Mouse (Mus musculus) megakaryocyte, embryonic 14.5 days (primary cell): ENCODE data around the gene Mxra7. TPM values are rescaled to one million over a fixed set of nuclear protein-coding genes. Genes with fewer than 3 reads are reported as not detected.

Experiments
- H3K27me3 ChIP-seq: replicated peaks from 2 replicates; pipeline ENCODE3; 2012; ENCODE audit warnings: inconsistent platforms
- H3K36me3 ChIP-seq: replicated peaks from 2 replicates; pipeline ENCODE3; 2012; ENCODE audit warnings: low read length, inconsistent platforms, mixed read lengths
- H3K4me1 ChIP-seq: 2 replicates; pipeline ENCODE4 v1.6.1; 2012; ENCODE audit warnings: inconsistent platforms
- H3K4me3 ChIP-seq: replicated peaks from 2 replicates; pipeline ENCODE3; 2012; ENCODE audit warnings: moderate library complexity, mild to moderate bottlenecking, inconsistent platforms
- H3K9me3 ChIP-seq: 2 replicates; pipeline ENCODE4 v1.6.1; 2012; ENCODE audit warnings: inconsistent platforms
- FLI1 ChIP-seq: IDR thresholded peaks from 2 replicates; pipeline ENCODE4 v1.6.1; 2012; ENCODE audit warnings: low read length, inconsistent platforms, mixed read lengths
- GATA1 ChIP-seq: IDR thresholded peaks from 3 replicates; pipeline ENCODE4 v1.6.1; 2012; ENCODE audit warnings: mixed read lengths, low read length, inconsistent platforms, borderline replicate concordance
- polyA plus RNA-seq: library from polyadenylated mRNA; stranded (reverse); fragments of >175 nt; gene quantifications from 2 replicates; pipeline ENCODE4 v1.2.3, GENCODE M21; 2012; ENCODE audit warnings: low replicate concordance; ENCODE audit not compliant: insufficient read depth

Gene Mxra7
- polyA plus RNA-seq, 1 experiment, result not detected

DNA sequence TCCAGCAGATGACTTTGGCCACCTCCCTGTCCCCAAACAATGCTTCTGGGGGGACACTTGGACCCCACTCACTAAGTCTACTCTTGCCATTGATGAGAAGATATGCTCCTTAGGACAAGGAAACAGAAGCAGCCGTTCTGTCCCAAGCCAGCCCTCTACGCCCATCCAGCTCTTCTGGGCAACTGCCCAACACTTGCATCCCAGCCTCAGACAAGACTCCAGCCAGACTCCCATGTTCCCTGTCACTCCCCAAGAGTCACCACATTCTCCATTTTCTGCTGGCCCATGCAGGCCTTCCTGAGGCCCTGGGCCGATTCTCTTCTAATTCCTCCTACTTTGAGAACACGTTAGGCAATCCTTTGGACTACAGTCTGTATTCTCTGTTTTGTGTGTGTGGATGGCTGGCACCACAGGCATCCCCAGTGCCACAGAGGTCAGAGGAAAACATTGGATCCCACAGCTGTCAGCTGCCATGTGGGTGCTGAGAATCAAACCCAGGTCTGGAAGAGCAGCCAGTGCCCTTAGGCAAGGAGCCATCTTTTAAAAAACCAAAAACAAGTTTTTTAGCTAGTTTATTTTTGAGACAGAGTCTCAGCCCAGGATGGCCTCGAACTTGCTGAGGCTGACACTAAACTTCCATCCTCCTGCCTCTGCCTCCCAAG lies 7.8 kb downstream of the Mxra7 start:
- no peaks in the 10 kb centered on the region for H3K9me3 ChIP-seq
- no peak overlapping the region for H3K4me3 ChIP-seq
- H3K36me3 ChIP-seq, result no peaks in the 10 kb centered on the region
- peaks cover 73% of the 10 kb centered on the region for H3K27me3 ChIP-seq
- no peak for TF ChIP-seq GATA1
- TF ChIP-seq FLI1, result no peak
- H3K4me1 ChIP-seq, result peaks cover 18% of the 10 kb centered on the region

- no peaks in the 10 kb centered on the region for H3K36me3 ChIP-seq
- peaks cover 23% of the 10 kb centered on the region for H3K4me1 ChIP-seq
- peaks cover 84% of the 10 kb centered on the region for H3K27me3 ChIP-seq
- no peaks in the 10 kb centered on the region for H3K9me3 ChIP-seq
- no peak overlapping the region for H3K4me3 ChIP-seq
- TF ChIP-seq GATA1 (no peak), FLI1 (no peak)
These were observed 9.1 kb downstream of the Mxra7 start for GRCm38 (mm10) chr11:116818722-116819121.

DNA sequence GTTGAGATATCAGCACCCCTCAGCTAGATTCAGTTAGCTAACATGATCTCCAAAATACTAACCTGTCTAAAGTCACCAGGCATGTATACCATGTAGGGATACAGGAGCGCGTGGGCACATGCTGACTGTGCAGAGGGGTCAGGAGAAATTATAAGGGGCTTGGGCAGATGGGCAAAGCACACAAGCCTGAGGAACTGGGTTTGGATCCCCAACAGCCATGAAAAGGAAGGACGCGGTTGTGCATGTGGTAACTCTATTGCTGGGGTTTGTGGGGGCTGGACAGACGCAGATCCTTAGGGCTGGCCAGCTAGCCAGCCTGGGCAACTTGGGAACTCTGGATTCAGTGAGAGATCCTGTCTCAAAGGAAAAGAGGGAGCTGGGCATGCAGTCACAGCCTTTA lies 10.3 kb downstream of the Mxra7 start:
- no peaks in the 10 kb centered on the region for H3K9me3 ChIP-seq
- TF ChIP-seq GATA1, result no peak
- no peak for TF ChIP-seq FLI1
- H3K4me3 ChIP-seq, result no peak overlapping the region
- peaks cover 90% of the 10 kb centered on the region for H3K27me3 ChIP-seq
- H3K36me3 ChIP-seq, result no peaks in the 10 kb centered on the region
- peaks cover 26% of the 10 kb centered on the region for H3K4me1 ChIP-seq

GRCm38 (mm10) chr11:116816769-116817168 lies 11.1 kb downstream of the Mxra7 start:
- H3K27me3 ChIP-seq, result peaks cover 86% of the 10 kb centered on the region
- H3K4me1 ChIP-seq, result peaks cover 25% of the 10 kb centered on the region
- H3K4me3 ChIP-seq, result no peak overlapping the region

DNA sequence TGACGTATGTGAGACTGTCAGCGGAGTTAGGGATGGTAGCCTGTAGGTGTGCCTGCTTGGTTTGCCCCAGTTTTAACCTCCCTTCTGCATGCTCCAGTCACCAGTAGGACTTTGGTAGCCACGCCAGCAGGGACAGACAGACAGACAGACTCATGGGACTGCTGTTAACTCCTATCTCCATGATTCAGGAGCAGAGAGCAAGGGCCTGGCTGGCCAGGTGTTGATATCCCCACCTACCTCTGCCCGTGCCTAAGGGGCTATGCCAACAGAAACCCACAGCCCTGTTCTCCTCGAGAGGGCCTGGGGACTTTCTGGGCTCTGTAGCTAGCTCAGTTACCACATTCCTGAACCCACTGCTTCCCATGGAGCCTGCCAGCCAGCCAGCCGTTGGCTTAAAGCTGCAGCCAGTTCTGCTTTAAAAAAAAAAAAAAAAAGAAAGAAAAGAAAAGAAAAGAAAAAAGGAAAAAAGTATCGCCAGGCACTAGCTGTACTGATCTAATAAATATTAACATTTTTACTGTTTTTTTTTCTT lies 12.9 kb downstream of the Mxra7 start:
- TF ChIP-seq GATA1 (no peak), FLI1 (no peak)
- H3K9me3 ChIP-seq, result no peaks in the 10 kb centered on the region
- H3K36me3 ChIP-seq, result no peaks in the 10 kb centered on the region
- no peak overlapping the region for H3K4me3 ChIP-seq
- H3K4me1 ChIP-seq, result peaks cover 23% of the 10 kb centered on the region
- peaks cover 89% of the 10 kb centered on the region for H3K27me3 ChIP-seq

More at GRCm38 (mm10) chr11:116816769-116817168, 11.1 kb downstream of the Mxra7 start:
- no peak for TF ChIP-seq GATA1
- TF ChIP-seq FLI1, result no peak
- H3K36me3 ChIP-seq, result no peaks in the 10 kb centered on the region
- no peaks in the 10 kb centered on the region for H3K9me3 ChIP-seq

DNA sequence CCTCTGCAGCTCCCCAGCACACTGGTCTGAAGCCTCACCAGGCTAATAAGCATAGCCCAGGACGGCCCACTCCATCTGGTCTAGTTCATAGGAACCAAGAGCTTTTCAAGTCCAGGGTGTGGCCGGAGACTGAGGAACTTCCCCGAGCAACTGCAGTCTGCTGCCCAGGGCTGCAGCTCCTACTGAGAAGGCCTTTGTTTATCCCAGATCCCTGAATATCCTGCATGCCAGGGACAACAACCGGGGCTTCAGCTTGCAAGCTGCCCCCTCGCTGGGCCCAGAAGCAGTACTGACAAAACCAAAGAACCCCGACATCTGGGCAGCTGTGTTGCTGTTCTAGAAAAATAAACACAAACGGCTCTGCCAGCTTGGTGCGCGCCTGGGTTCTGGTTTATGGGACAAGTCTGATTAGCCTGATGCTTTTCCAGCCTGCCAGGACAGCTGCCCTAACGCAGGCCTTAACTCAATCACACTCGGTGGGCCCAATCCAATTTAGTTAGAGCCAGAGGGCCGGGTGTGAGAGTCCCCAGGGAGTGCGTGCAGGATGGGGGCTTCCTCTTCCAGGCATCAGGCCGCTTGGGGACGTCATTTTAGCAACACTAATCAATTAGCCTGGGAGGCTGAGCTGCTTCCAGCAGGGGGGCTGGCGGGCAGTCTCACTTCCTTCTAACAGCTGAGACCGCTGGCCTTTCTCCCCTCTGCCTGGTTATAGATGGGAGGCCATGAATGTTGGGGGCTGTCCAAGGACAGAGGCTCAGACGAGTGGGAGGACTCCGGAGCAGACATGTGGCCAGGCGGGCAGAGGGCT lies 13.6 kb downstream of the Mxra7 start:
- Histone ChIP-seq H3K4me3 (no peak overlapping the region), H3K27me3 (peaks cover 89% of the 10 kb centered on the region), H3K9me3 (no peaks in the 10 kb centered on the region), H3K36me3 (no peaks in the 10 kb centered on the region), H3K4me1 (peaks cover 23% of the 10 kb centered on the region)
- TF ChIP-seq FLI1 (no peak), GATA1 (no peak)

- Histone ChIP-seq H3K27me3 (peaks cover 89% of the 10 kb centered on the region), H3K36me3 (no peaks in the 10 kb centered on the region), H3K9me3 (no peaks in the 10 kb centered on the region), H3K4me1 (peaks cover 23% of the 10 kb centered on the region), H3K4me3 (no peak overlapping the region)
- no peak for TF ChIP-seq FLI1
- no peak for TF ChIP-seq GATA1
These were observed 14.2 kb downstream of the Mxra7 start for GRCm38 (mm10) chr11:116813610-116814009.

DNA sequence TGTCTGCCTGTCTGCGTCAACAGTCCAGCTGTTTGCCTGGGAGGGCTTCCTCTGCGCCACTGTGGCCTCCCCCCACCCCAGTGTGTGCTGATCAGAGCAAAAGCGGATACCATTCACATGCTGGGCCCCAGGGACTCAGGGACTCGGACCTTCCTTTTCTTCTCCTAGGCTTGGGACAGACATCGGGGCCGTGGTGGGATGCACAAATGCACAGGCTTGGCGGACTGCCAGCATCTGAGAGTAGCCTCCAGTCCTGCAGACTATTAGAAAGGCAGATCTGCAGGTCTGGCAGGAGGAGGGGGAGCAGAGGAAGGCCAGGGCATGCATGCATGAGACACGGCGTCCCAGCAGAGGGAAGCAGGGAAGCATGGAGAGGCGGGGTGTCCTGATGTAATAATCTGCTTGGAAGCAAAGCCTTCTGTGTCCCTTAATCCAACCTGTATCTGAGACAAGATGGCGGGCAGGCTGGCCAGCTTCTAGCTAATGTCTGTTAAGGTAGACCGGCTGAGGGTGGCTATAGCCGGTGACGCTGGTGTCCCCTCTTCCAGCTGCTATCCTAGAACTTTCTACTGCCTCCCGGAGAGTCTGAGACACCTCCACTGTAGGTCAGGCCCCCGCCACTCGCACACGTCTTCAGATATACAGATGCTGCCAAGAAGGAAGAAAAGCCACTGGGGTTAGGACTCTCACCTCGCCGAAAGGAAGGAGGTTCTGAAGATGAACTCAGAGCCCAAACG lies 14.9 kb downstream of the Mxra7 start:
- no peak overlapping the region for H3K4me3 ChIP-seq
- no peaks in the 10 kb centered on the region for H3K36me3 ChIP-seq
- H3K27me3 ChIP-seq, result peaks cover 84% of the 10 kb centered on the region

More for the DNA sequence above, 14.9 kb downstream of the Mxra7 start:
- TF ChIP-seq GATA1, result no peak
- no peak for TF ChIP-seq FLI1
- H3K9me3 ChIP-seq, result no peaks in the 10 kb centered on the region
- peaks cover 25% of the 10 kb centered on the region for H3K4me1 ChIP-seq
